Mouse (Mus musculus) adrenal gland, postnatal 4 days (tissue): Measurements from ENCODE around the gene Scaper. TPM values are rescaled to one million over a fixed set of nuclear protein-coding genes. Genes with fewer than 3 reads are reported as not detected.

Source experiments
- DNase-seq, 2 experiments: peaks; one replicate each; pipeline ENCODE4 v3.0.0; 2021 to 2022; ENCODE audit warnings: low spot score in 2 of 2, mixed read lengths in 2 of 2
- total RNA-seq, 2 experiments: library from RNA; stranded (reverse); gene quantifications; 2 replicates each; pipeline ENCODE4 v1.2.3; 2021

The Scaper gene
- total RNA-seq, 2 experiments from 2014 or later = 17.3 to 18.6 TPM

DNA sequence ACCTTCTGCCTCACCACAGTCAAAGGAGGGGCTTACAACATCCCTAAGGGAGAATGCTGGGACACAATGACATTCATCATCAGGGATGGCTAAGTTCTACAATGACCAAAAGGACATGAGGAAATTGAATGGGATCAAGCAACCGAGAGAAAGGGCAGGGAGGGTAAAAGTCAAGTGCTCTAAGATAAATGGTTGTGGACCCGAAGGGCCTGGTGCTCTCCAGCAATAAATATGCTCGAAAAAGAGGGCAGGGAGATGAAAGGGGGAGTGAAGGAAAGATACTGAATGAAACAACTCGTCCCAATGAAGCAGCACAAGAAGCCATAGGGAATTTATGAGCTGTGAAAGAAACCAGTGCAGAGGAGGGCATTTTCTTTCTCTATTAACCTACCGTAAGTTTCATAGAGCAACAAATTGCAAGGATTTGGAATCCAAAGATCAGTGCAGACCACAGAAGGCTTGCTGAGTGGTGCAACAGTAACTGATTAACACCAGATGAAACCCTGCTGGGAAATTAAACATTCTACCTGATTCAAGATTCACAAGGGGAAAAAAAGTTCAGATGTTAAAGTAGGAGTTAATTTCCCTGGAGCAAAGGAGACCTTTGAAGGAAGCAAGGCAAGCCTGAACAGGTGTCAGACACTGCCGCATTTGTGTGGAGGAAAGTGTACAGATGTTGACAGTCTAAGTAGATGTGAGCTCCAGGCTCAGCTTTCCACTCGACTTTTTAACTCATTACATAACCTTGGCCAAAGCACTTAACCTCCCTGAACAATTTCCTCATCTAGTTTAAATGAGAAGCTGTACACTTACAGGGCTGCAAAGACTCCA lies 329.0 kb downstream of the Scaper start:
- no peak for DNase-seq

DNA sequence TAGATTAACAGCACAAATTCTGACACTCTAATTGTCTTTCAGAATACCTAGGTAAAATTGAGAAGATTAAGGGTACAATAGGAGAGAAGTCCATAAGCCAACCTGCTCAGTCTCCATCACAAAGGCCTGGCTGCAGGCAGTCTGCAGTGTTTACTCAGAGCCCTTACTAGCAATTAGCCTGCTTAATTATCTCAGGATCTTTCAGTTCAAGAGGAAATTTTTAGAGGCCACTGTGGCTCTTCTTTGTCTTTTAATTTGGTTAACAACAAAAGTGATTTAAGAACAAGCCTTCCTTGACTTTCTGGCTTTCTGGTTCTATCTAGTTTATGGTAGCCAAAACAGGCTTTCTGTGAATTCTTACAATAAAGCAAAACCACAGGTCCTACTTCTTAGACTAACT lies 339.3 kb downstream of the Scaper start:
- DNase-seq = no peak

DNA sequence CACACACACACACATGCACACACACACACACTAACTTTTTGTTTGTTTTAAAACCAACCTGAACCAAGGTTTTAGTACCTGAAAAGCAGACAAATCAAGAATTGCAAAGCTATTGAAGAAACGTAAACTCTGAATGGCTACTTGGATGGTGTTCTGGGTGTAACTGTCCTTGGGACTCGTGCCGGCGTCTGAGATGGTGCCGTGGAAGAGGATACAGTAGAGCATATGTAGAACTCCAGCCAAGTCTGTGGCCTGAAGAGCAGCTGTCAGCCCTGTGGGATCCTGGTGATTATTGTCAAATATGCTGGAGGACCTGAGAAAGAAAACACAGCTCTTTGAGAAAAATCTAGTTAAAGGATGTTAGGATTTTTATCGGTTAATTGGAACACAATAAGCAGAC lies 351.8 kb downstream of the Scaper start:
- DNase-seq = no peak

DNA sequence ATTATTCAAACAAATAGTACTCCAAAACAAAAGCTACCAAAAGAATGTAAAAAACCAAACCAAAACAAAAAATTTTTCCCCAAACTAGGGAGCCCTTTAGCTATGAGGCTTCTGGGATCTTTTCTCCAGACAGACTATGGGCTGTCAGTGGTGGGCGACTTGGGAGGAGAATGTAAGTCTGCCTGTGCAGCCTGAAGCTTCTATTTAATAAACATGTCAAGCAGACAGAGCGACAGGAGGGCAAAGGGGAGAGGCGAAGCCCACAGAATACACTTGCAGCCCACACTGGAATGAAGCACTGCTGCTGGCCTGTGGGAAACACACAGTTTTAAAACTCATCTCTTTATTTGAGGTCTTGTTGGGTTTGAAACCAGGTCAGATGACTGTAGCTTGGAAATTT lies 356.5 kb downstream of the Scaper start:
- no peak for DNase-seq

DNA sequence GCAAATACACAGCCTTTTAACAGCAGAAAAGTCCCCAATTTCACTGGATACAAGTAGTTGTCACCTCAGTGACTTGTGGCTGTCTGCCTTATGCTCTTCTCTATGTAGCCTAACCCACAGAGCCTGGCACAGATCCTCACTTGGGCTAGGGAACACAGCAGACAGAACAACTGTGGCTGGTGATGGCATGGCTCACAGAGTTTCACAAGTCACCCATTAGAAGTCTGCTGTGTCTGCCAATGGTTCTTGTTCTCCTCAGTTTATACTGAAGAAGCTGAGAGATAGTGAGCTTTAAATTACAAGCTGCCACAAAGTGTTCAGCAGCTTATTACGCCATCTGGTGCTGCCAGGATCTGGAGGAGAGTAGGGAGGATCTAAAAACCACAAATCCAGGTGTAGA lies 361.3 kb downstream of the Scaper start:
- DNase-seq = no peak

DNA sequence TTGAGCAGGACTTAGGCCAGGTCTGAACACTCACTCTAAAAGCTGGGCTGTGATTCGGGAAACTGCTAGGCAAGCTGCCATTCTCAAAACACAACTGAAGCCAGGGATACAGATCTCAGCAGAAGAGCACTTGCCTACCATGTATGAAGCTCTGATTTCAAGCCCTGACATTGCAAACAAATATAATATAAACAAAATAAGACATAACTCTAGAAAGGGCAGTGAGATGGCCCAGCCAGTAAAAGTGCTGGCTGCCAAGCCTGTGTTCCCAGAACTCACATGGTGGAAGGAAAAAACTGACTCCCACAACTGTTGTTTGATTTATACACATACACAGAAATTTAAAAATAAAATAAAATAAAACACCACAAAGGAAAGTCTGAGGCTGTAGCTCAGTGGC lies 366.8 kb downstream of the Scaper start:
- DNase-seq = no peak

DNA sequence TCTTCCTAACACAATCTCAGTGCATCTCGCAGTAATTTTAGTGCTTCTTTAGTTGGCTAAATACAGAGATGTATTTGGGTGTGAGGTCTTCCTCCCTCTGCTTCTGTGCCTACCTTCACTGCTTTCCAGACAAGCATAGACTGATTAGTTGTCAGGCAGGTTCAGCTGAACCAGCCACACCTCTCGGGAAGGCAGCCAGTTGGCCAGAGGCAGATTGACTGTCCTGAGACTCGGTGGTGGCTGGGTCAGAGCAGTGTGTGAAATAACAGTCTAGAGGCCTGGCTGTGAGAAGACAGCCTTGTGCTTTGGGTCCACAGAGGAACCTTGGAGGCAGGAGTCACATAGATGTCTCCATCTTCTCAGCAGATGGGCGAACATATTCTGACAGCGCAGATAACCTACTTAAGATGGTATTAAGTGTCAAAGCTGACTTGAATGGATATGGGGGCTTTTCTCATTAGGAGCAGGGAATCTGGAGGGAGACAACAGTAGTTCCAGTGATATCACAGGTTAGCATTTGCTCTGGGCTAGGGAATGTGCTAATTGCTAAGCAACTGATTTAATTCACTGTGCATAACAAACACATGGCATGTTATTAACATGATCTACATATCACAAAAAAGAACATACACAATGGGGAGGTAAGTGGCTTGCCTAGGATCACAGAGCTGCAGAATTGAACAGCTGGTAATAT lies 369.3 kb downstream of the Scaper start:
- DNase-seq = no peak

DNA sequence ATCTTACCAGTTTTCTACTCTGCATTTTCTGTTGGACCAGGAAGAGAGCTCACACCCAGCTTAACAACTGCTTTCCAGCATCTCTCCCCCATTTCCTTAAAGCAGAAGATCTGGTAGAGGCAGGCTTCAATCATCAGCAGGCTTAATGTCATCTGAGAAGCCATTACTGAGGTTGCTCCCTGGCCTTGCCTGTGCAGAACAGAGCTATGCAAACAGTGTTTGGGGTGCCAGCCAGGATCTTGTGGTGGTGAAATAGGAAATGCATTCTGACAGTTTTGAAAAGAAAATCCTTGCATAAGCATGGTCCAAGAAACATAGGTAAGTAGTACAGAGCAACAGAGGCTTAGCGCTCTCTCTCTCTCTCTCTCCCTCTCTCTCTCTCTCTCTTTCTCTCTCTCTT lies 377.0 kb downstream of the Scaper start:
- no peak for DNase-seq

DNA sequence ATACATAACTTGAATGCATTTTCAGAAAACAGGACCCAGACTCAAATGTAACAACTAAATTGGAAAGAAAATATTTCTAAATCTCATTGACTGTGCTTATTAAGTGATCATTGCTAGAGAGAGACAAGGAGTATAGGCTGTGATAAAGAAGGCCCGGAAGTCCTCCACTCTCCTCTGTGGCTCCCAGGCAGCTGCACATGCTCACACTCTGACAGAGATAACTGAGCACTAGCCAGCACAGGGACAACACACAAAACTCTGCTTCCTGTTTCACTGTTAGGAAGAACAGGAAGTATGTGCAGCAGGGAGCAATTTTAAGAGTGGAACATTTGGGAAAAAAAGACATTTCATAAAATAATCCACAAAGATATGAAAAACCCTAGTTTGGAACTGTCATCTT lies 382.9 kb downstream of the Scaper start:
- DNase-seq = no peak

DNA sequence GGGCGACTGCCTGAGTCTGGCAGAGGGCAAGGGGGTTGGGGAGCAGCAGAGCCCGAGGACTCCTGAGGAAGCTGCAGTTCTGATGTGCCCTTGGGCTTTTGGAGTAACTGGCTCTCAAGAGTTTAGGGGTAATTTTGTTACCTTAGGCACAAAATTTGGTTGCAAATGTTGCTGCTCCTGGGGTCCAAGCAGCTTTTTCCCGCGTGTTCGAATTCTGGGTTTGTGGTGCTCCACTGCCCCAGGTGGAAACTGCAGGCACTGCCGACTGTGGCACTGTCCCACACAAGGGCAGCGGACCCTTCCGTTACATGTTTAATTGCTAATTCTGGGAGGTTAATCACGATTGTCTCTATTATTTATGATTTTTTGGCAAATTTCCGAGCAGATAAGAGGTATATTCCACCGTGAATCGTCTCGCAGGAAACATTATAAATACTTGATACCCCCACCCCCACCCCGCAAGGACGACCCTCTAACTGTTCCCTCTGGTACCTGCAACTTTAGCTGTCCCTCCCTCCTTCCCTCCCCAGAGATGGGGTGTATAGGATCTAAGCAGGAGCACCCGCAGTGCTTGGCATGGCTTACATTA lies 388.5 kb downstream of the Scaper start:
- no peak for DNase-seq

DNA sequence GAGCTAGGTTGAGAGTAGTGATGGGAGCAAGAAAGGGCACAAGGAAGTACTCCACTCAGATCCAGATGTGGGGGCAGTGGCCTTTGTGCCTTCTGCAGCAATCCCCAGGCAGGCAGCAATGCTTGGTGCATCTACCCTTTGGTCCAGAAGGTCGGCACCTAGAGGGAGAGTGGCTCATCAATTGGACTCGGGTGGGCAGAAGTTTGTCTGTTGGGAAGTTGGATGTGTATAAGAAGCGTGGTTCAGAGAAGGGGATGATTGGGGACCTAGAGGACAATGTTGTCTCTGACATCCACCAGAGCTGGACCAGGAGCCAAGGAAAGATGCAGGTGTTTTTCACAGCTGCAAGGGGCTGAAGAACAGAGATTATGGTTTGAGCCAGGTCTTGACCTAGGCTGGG lies 389.0 kb downstream of the Scaper start:
- no peak for DNase-seq

DNA sequence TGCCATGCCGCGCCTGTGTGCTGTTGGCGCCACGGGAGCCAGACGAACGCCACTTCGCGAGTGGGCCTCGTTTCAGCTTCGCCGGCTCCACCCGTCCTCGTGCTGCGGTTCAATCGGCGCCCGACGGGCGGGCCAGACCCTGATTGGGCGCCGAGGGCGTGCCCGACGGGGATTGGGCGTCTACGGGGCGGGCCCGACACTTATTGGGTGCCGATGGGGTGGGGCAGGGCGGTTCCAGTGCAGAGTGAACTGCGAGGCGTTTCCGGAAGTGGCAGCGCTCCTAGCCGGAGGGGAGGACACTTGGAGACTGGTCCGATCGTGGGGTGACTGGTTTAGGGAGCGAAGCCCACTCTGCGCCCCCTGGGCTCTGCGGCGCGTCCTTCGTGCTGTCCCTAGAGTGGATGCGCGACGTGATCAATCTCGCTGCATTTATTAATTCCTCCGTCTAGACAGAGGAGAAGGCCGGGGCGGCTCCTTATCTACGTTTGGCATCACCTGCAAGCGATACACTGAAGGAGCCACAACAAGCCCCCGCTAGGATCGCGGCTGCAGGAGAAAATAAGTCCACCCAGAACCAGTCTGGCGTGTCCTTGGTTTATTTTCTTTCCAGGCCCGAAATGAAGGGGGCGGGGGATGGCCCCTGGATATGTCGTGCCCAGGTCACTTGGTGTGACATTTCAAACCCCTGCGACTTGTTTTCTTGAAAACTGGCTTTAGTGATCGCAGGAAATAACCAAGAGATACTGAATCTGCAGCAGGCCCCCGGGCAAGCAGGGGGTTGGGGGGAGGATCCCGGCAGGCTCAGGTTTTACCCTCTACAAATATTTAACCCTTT lies 391.5 kb downstream of the Scaper start:
- DNase-seq = no peak

DNA sequence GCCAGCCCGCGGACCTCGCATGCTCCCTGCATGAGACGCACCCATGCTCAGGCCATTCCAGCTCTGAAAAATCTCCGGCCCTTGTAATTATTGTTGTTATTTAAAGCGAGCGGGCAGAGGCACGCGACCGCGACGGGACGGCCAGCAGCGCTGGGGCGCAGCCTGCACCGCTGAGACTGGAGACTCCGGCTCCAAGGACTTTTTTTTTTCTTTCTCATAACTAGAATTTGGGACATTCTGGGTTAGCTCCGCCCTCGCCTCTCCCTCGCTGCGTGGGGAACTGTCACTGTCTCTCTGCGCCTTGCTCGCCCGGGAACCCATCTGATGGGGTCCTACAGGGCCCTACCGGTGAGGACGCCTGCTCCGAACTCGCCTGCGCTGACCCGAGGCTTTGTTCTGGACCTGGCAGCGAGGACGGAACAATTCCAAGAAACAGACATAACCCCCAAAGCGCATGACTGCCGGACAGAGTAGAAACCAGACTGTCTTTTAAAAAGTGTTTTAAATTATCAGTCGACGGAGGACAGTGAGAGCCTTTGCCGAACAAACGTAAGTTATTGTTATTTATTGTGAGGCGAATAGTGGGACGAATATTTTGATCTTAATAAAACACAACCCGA lies 392.3 kb downstream of the Scaper start:
- DNase-seq = no peak

DNA sequence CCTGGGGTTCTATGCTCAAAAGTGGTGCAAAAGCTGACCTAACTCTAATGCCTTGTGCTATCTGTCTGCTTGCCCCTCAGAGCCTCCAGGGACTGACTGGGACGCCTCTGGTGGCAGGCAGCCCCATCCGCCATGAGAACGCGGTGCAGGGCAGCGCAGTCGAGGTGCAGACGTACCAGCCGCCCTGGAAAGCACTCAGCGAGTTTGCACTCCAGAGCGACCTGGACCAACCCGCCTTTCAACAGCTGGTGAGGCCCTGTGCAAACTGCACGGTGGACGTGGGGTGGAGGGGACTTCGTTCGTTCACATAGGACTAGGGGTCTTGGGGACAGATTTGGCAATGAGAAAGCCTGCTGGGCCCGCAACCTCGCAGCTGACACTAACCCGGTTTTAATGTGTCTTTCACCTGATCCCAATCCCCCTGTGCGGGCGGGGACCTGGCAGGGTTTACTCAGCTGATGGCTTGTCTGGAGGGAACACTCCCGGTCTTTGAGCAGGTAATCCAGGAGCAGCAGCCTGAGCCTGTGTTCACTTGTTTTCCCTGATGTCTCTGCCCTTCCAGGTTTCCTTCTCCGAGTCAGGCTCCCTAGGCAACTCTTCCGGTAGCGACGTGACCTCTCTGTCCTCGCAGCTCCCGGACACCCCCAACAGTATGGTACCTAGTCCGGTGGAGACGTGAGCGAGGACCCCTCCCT lies 392.9 kb downstream of the Scaper start:
- DNase-seq = peak in 1 of 2 experiments; percentile 7

DNA sequence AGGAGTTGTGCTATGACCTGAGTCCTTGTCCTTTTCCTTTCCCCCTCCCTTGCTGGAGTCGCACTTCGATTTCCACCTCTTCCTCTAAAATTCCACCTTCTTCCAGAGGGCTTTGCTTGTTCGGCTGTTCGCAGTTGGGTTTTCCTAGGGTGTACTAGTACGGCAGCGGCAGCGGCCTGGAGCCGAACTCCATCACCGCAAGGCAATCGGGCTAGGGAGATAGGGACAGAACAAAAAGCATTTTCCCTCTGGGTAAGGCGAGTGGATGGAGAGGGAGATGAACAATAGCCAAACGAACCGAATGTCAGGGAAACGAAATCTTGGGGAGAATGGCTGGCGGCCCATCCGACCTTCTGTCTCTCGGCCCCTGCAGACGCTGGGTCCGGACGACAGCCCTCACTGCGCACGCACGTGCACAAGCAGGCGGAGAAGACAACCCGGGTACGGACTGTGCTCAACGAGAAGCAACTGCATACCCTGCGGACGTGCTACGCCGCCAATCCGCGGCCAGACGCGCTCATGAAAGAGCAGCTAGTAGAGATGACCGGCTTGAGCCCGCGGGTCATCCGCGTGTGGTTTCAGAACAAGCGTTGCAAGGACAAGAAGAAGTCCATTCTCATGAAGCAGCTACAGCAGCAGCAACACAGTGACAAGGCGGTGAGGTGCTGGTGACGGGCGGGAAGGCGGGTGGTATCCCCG lies 394.1 kb downstream of the Scaper start:
- DNase-seq = peak in 1 of 2 experiments; percentile 10

DNA sequence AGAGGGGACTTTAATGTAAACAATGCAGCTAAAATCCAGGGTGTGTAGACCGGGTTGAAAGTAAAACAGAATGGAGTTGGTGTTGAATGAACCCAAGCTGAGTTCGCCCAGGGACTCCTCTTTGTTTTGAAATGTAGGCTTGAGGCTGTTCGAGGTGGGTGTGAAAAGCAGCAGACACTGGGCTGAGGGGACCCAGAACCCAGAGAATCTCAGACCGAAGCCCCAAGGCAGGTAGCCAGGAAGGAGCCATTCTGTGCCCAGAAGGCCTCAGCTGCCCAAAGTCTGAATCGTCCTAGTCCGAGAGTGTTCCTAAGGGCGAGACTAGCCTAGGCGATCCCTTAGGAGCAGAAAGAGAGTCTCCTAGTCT lies 394.6 kb downstream of the Scaper start:
- DNase-seq = no peak

DNA sequence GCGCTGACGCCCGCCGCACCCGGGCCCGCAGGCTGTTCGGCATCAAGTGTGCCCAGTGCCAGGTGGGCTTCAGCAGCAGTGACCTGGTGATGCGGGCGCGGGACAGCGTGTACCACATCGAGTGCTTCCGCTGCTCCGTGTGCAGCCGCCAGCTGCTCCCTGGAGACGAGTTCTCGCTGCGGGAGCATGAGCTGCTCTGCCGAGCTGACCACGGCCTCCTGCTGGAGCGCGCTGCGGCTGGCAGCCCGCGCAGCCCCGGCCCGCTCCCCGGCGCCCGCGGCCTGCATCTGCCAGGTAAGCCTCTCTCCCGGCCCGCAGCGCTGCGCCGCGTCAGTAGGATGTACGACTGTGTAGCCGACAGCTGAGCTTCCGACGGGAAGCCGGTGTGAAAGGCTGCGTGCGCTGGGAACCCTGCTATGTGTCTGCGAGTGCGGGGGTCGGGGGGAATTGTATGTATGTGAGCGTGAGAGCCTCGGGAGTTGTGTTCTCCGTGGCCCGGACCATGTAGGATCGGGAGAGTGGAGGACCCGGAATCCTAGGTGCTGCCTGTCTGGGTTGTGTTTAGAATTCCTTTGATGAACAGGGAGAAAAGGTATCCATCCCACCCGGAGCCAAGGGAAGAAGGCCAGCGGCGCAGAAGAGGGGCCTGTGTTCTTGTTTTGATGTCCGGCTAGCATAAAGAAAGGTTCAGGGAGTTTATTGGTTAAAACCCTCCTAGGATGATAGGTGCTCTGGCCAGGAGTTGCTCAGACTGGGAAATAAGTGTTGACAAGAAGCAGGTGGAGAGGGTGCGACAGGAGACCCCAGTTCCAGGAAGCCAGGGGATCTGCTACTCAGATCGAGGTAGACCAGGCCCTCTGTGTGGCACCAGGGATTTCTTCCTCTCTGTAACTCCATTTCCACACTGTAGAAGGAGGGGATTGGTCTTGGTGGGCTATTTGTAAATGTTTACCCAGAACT lies 395.3 kb downstream of the Scaper start:
- DNase-seq = peak in 1 of 2 experiments; percentile 12

DNA sequence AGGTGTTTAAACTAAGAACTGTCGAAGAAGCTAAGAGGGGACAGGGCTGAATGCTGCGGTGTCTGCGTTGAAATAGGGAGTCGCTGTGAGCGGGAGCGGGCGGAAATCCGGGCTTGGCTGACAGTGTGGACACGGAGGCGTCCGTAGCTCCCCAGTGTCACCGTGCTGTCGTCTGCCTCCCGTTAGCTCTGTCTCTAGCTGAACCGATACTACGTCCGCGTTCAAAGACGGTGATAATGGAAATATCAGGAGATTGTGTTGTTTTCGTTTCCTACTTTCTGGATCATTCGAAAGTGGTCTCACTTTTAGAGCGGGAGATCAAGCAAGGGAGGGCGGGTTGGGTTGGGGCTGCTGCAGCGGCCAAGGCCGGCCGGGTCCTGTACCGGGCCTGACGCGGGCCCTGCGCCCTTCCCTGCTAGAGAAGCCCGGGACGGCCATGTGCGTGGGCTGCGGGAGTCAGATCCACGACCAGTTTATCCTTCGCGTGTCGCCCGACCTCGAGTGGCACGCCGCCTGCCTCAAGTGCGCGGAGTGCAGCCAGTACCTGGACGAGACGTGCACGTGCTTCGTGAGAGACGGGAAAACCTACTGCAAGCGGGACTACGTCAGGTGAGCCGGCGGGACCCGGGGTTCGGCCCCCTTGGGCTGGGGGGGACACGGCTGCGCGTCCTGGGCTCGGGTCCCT lies 396.1 kb downstream of the Scaper start:
- DNase-seq = no peak
